Mouse (Mus musculus) heart, embryonic 14.5 days (tissue): ENCODE measurements around the gene Dcaf7. TPM values are rescaled to one million over a fixed set of nuclear protein-coding genes. Genes with fewer than 3 reads are reported as not detected.
A peak's percentile ranks its signal among the peaks of the same experiment; 100 is the strongest.
"Not testable (repeated sequence)": the region's sequence is repeated elsewhere in the genome, so short reads cannot be mapped to it uniquely, and the experiment has no call there.

Experiments
- ATAC-seq: fragments of 200-750 bp; cut with Nextera tagmentation; 2 replicates; pipeline ENCODE4 v1.8.0; 2017; ENCODE audit warnings: low read depth, moderate TSS enrichment; ENCODE audit not compliant: insufficient number of reproducible peaks, insufficient read depth, low FRiP score
- H3K27ac ChIP-seq, 2 experiments: fragments of 200-500 bp in 1 of 2; fragments of 300-500 bp in 1 of 2; sonication (generic) in 1 of 2; replicated peaks in 1 of 2; 2 replicates each; pipeline ENCODE4 v1.5.1; 2012 to 2014; ENCODE audit warnings: low read depth in 2 of 2, low read length in 2 of 2, control low read depth in 1 of 2, mild to moderate bottlenecking in 1 of 2, mixed read lengths in 1 of 2; ENCODE audit not compliant: control insufficient read depth in 1 of 2, insufficient read depth in 1 of 2
- H3K27me3 ChIP-seq: fragments of 300-500 bp; sonication (generic); 2 replicates; pipeline ENCODE4 v1.6.1; 2014; ENCODE audit warnings: mild to moderate bottlenecking, low read length, control low read depth; ENCODE audit not compliant: control insufficient read depth, insufficient read depth
- H3K36me3 ChIP-seq: fragments of 300-500 bp; sonication (generic); 2 replicates; pipeline ENCODE4 v1.6.1; 2014; ENCODE audit warnings: mild to moderate bottlenecking, control low read depth, low read length, mixed read lengths; ENCODE audit not compliant: control insufficient read depth, insufficient read depth
- H3K4me1 ChIP-seq, 2 experiments: fragments of 200-500 bp in 1 of 2; fragments of 300-500 bp in 1 of 2; sonication (generic) in 1 of 2; 2 replicates each; pipeline ENCODE4 v1.6.1; 2012 to 2014; ENCODE audit warnings: low read length in 2 of 2, control low read depth in 1 of 2, mixed read lengths in 1 of 2; ENCODE audit not compliant: control insufficient read depth in 2 of 2, insufficient read depth in 2 of 2
- H3K4me2 ChIP-seq: fragments of 300-500 bp; sonication (generic); 2 replicates; pipeline ENCODE4 v1.6.1; 2014; ENCODE audit warnings: mild to moderate bottlenecking, low read length
- H3K4me3 ChIP-seq, 2 experiments: fragments of 200-500 bp in 1 of 2; fragments of 300-500 bp in 1 of 2; sonication (generic) in 1 of 2; 2 replicates each; pipeline ENCODE4 v1.5.1; 2012 to 2014; ENCODE audit warnings: low read length in 2 of 2, mild to moderate bottlenecking in 2 of 2, control low read depth in 1 of 2, low read depth in 1 of 2, moderate library complexity in 1 of 2; ENCODE audit not compliant: control insufficient read depth in 1 of 2, insufficient read depth in 1 of 2
- H3K9ac ChIP-seq: fragments of 300-500 bp; sonication (generic); 2 replicates; pipeline ENCODE4 v1.6.1; 2014; ENCODE audit warnings: mild to moderate bottlenecking, low read length
- H3K9me3 ChIP-seq: fragments of 300-500 bp; sonication (generic); 2 replicates; pipeline ENCODE4 v1.6.1; 2016; ENCODE audit warnings: low read length, control low read depth; ENCODE audit not compliant: control insufficient read depth
- WGBS: fragments of 180-500 bp; shearing (Covaris S2); extraction: QIAGEN DNeasy Blood & Tissue Kit; methylation state at CpG from one replicate; pipeline ENCODE4 v1.1.7; 2014; 5-methylcytosine and 5-hydroxymethylcytosine counted together
- polyA plus RNA-seq: library from polyadenylated mRNA; unstranded; fragments of >200 nt; fragmentation: Nextera tagmentation; extraction: Ambion mirVana; gene quantifications from 2 replicates; pipeline ENCODE4 v1.2.1, GENCODE M21; 2014

Dcaf7 gene
- polyA plus RNA-seq, 1 experiment from 2014 or later, result 52.0 TPM

DNA sequence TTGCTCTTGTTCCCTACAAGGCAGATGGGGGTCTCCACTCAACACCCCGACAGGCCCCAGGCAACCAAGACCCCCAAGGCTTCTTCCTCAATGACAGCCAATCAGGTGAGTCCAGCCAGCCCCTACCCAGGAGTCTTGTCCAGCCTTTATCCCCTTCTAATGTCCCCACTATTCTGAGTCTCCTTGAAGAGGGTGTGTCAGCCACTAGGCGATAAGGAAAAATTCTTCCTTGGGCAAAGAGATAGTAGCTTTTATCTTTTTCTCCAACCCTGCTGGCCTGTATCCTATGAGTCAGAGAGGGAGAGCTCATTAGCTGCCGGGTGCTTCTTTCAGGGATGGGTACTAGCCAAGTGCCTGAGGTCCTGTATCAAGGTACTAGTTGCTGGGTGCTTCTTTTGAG is 10.9 kb upstream of the Dcaf7 start:
- 45% methylated on average over 3 of the region's 3 CpGs for WGBS
- ATAC-seq, result no peak
- no peaks in the 10 kb centered on the region for H3K4me1 ChIP-seq

DNA sequence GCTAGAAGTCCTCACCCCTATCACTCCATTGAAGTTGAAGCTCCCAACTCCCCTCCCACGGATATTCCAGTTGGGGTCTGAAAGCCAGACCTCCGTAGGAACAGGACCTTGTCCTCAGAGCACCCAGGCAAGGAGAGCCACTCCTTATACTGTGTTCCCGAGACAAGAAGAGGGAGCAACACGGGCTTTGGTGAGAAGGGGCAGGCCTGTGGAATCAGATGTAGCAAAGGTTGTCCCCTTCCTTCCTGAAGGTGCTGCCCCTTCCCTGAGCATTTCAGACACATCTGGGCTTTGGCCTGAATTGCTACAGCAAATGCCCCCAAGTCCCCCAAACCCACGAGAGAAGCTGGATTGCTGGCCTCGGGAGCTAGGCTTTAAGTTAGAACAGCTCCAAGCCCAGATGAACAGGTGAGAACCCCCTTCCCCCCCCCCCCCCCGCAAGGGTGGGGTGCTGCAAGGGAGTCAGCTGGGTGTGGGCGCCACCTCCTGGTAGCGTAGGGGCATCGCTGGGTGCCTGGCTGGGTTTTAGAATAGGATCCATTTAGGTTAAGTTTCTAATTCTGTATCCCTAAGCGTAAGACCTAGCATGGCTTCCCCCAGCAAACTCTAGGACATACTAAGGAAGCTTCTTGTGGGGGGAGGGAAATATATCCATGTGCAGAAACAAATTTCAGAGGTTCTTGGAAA is 10.1 kb upstream of the Dcaf7 start:
- Histone ChIP-seq H3K36me3 (no peaks in the 10 kb centered on the region), H3K4me2 (no peak overlapping the region), H3K4me1 (no peaks in the 10 kb centered on the region), H3K4me3 (no peak overlapping the region), H3K27ac (no peak overlapping the region), H3K27me3 (0 out of 2 replicates have a peak, but pooled peaks cover 2% of the 10 kb centered on the region), H3K9me3 (no peaks in the 10 kb centered on the region), H3K9ac (no peak overlapping the region)
- WGBS, result 34% methylated on average over 10 of the region's 11 CpGs
- no peak for ATAC-seq

More for the DNA sequence above, 10.9 kb upstream of the Dcaf7 start:
- H3K9ac ChIP-seq, result no peak overlapping the region
- H3K4me3 ChIP-seq, result no peak overlapping the region
- H3K9me3 ChIP-seq, result no peaks in the 10 kb centered on the region
- H3K36me3 ChIP-seq, result no peaks in the 10 kb centered on the region
- H3K4me2 ChIP-seq, result no peak overlapping the region
- H3K27ac ChIP-seq, result no peak overlapping the region
- peaks cover 10% of the 10 kb centered on the region for H3K27me3 ChIP-seq

DNA sequence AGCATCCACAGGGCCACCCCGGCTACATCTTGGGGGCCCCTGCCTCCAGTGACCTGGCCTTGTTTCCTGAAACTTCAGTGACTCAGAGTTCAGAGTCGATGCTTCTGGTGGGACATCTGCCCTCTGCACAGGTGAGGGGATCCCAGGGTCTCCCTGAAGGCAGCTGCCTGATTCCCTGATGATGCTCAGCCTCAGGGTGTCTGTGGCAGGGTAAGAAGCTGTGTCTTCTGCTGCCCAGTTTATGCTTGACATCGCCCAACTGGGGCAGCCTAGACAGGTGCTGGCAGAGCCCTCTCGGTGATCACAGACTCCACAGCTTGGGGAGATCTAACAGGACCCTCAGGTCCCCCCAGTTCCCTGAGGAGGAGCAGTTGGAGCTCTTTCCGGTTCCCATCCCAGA is 9.1 kb upstream of the Dcaf7 start:
- H3K4me3 ChIP-seq, result no peak overlapping the region
- H3K9ac ChIP-seq, result no peak overlapping the region
- H3K27me3 ChIP-seq, result no peaks in the 10 kb centered on the region
- no peak overlapping the region for H3K27ac ChIP-seq
- no peak overlapping the region for H3K4me2 ChIP-seq
- WGBS, result 90% methylated on average over 5 of the region's 5 CpGs
- H3K9me3 ChIP-seq, result no peaks in the 10 kb centered on the region
- H3K4me1 ChIP-seq, result no peaks in the 10 kb centered on the region
- ATAC-seq, result no peak
- no peaks in the 10 kb centered on the region for H3K36me3 ChIP-seq

DNA sequence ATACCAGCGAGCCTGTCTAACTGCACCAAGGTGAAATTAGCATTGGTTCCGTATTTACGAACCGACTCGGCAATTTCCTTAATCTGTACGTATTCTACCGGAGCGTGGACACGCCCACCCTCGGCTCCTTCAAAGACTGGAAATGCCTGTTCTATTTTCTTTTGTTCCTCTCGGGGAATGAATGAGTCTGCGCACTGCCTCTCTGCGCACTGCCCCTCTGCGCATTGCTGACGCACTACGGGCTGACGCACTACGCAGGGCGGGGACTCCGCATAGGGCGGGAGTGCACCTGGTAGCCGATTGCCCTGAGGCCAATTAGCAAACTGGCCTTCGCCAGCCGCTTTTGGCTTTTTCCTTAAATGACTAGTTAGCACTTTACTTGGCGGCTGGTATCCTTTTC is 4.6 kb upstream of the Dcaf7 start:
- not testable (repeated sequence) for H3K36me3 ChIP-seq, H3K4me1 ChIP-seq, H3K9me3 ChIP-seq, ATAC-seq, H3K4me2 ChIP-seq, H3K9ac ChIP-seq, H3K27me3 ChIP-seq, H3K27ac ChIP-seq
- 23% methylated on average over 4 of the region's 25 CpGs for WGBS
- H3K4me3 ChIP-seq, result peak overlapping the region; percentile 31 to 38

DNA sequence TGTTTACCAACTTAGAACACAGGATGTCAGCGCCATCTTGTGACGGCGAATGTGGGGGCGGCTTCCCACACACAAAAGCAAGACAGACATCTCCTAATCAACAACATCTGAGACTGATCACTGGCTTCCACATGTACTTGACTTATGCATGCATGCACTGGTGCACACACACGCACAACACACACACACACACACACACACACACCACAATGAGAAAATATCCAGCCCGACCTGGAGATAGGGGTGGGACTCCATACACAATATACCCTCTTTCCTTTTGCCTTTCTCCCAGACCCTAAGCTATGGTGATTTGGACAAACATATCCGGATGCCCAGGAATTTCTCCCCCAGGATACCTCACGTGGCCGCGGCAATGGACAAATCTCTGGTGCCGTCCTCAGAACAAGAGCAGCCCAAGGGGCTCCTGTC is 3.2 kb upstream of the Dcaf7 start:
- Histone ChIP-seq H3K27me3 (no peaks in the 10 kb centered on the region), H3K36me3 (no peaks in the 10 kb centered on the region), H3K4me3 (no peak overlapping the region), H3K4me1 (peaks cover 6 to 15% of the 10 kb centered on the region in 2 experiments; a peak in 3 of 4 replicates), H3K9ac (peak overlapping the region; percentile 21; the same call in 1 of the 2 replicates), H3K27ac (peak overlapping the region; percentile 17 to 59), H3K4me2 (peak overlapping the region; percentile 52), H3K9me3 (no peaks in the 10 kb centered on the region)
- ATAC-seq, result no peak
- 40% methylated on average over 11 of the region's 11 CpGs for WGBS

DNA sequence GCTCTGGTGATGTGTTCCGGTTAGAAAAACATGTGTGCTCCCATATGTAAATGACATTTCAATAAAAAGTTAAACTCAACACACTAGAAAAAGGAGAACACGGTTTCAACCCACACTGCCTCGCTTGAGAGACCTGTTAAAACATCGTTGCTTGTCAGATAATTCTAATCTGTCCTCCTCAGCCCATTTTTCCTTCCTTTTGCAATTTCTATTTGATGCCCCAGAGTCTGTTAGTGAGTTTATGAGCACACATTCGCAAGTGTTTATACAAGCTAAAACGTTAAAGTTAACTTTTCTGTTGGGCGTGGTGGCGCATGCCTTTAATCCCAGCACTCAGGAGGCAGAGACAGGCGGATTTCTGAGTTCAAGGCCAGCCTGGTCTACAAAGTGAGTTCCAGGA is 1.7 kb upstream of the Dcaf7 start:
- WGBS, result 80% methylated on average over 9 of the region's 9 CpGs
- H3K27ac ChIP-seq, result no peak overlapping the region
- H3K9me3 ChIP-seq, result no peaks in the 10 kb centered on the region
- no peak overlapping the region for H3K4me3 ChIP-seq
- H3K9ac ChIP-seq, result no peak overlapping the region
- no peak for ATAC-seq
- no peaks in the 10 kb centered on the region for H3K27me3 ChIP-seq
- H3K4me1 ChIP-seq, result peaks cover 6 to 16% of the 10 kb centered on the region in 2 experiments; a peak in 3 of 4 replicates
- H3K4me2 ChIP-seq, result no peak overlapping the region
- H3K36me3 ChIP-seq, result peaks cover 3% of the 10 kb centered on the region; the same call in 1 of the 2 replicates

DNA sequence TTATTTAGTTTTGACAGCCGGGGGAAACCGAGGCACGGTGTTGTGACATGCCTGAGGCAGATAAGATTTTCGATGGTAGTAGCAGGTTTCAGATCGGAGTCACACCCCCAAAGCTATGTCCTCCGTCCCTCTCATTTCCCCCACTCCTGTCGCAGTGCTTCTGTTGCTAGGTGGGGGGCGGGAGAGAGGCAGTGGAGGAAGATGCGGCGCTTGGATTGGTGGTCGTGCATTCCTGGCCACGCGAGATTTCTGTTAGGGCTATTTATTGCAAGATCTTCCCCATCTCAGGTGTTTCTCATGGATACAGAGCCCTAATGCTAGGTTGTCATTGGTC is 713 bp downstream of the Dcaf7 start:
- WGBS, result 0% methylated on average over 13 of the region's 13 CpGs
- Histone ChIP-seq H3K27me3 (no peaks in the 10 kb centered on the region), H3K4me3 (peak overlapping the region; percentile 78 to 90), H3K4me2 (peak overlapping the region; percentile 93), H3K9ac (peak overlapping the region; percentile 88), H3K4me1 (peaks cover 6 to 16% of the 10 kb centered on the region in 2 experiments; a peak in 3 of 4 replicates), H3K9me3 (no peaks in the 10 kb centered on the region), H3K27ac (peak overlapping the region; percentile 57 to 86), H3K36me3 (peaks cover 3% of the 10 kb centered on the region; the same call in 1 of the 2 replicates)
- ATAC-seq, result no peak

DNA sequence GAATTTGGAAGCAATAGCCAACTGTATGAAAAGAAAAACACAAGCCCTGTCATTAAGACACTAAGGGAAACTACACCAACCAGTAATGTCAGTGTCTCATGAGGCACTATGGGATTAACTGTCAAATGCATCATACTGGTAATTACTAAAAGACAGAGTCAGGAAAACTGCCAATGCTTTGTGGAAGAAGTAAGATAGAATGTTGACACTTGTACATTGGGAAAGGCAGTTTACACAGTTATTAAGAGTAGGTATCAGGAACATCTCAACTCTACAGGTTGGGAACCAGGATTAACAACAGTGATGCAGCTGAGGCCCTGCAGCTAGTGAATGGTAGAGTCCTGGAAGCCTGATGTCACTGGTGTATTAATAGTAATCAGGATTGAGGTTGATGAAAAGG is 7.7 kb downstream of the Dcaf7 start:
- Histone ChIP-seq H3K27me3 (no peaks in the 10 kb centered on the region), H3K4me2 (no peak overlapping the region), H3K4me3 (no peak overlapping the region), H3K9me3 (no peaks in the 10 kb centered on the region), H3K4me1 (no peaks in the 10 kb centered on the region; a peak in 1 of 4 replicates), H3K27ac (no peak overlapping the region), H3K36me3 (peaks cover 31% of the 10 kb centered on the region), H3K9ac (no peak overlapping the region)
- no peak for ATAC-seq
